Mouse (Mus musculus) cerebellum, postnatal 14 days (tissue): ENCODE results near the gene Tars2.
"Not testable (repeated sequence)": the region's sequence is repeated elsewhere in the genome, so short reads cannot be mapped to it uniquely, and the experiment has no call there.

Experiments used
- DNase-seq, 2 experiments: peaks; one replicate each; pipeline ENCODE4 v3.0.0; 2021; ENCODE audit warnings: mixed read lengths in 2 of 2

Gene Tars2

GRCm38 (mm10) chr3:95760106-95760505, at the start of gene Tars2:
TSS of gene Tars2 (minus strand) at chr3:95760206.
- no peak for DNase-seq

DNA sequence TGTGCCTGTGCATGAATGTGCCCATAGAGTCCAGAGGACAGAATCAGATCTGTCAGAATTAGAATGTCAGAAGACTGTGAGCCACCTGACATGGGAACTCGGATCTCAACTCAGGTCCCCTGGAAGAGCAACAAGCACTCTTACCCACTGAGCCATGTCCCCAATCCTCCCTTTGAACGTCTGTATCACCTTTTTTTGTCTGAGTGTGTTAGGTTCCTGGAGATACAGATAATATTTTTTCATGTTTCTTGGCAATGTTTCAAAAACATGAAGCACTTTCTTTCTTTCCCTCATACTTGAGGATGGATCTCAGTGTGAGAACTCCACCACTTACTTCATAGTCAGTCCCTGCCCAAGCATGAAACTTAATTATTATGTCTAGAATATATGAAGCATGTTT, 48.4 kb upstream of the Tars2 start:
- no peak for DNase-seq

GRCm38 (mm10) chr3:95807630-95808029, 47.6 kb upstream of the Tars2 start:
- not testable (repeated sequence) for DNase-seq

DNA sequence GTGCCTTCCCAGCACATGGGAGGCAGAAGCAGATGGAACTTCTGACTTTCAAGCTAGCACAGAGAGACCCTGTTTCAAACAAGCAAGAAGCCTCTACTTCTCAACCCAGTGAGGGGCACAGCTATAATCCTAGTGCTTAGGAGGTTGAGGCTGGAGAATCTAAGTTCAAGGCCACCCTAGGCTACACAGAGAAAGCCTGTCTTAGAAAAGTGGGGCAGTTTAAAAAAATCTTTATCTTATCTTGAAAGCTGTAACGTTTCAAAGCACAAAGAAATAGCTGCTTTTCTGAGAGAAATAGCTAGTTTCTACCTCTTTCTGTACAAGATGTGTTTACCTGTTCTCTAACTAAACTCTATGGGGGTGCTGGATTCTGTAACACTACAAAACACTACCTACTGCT, 46.7 kb upstream of the Tars2 start:
- no peak for DNase-seq

DNA sequence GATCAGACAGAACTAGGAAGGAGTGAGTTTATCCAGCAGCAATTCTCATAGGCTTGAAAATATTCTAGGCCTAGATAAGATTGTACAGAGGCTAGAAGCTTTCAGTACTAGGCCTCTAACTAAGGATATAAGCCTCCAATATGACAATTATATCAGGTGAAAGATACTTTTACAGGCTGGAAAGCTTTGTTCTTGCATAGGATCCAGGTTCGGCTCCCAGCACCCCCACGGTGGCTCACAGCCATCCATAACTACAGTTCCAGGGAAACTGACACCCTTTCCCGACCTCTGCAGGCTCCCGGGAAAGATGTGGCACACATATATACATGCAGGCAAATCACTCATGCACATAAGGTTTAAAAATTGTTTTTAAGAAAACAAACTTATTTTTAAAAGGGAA, 43.8 kb upstream of the Tars2 start:
- no peak for DNase-seq

GRCm38 (mm10) chr3:95798756-95799155, 38.8 kb upstream of the Tars2 start:
- DNase-seq: no peak

GRCm38 (mm10) chr3:95794299-95794698, 34.3 kb upstream of the Tars2 start:
- no peak for DNase-seq

GRCm38 (mm10) chr3:95793662-95794061, 33.7 kb upstream of the Tars2 start:
- DNase-seq: no peak

GRCm38 (mm10) chr3:95785501-95785900, 25.5 kb upstream of the Tars2 start:
- DNase-seq: no peak

DNA sequence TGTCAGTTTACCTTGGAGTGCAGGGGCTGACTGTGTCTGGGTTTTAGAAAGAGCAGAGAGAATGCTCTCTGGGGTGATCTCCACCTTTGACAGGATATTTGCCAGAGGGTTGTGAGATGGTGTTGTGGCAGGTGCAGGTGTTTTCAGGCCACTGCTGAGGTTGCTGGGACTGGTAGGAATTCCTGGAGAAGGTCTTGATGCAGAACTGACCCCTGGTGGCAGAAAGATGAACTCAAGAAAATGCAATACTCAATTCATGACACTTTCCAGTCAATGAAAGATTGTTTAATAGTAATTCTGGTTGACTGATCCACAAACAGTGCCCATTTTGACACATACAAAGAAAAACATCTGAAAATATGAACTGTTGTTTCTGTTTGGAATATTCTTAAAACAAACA, 12.0 kb upstream of the Tars2 start:
- DNase-seq: peak; percentile 26 to 40

DNA sequence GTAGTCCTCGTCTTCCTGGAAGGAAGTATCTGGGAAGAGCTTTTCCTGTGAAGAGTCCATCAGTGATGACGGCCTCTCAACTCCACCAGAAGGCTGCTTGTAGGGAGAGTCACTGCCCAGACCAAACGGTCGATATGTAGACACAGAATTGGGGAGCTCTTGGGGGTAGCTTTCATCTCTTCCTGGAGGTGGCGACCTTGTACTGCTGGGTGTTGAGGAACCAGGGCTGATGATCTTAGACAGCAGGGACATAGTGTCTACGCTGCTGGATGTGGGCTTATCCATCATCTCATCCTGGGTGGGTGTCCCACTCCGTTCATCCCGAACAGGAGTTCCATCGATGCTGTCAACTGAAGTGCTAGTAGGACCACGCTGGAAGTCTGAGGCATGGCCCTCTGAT, 5.5 kb upstream of the Tars2 start:
- DNase-seq: no peak

DNA sequence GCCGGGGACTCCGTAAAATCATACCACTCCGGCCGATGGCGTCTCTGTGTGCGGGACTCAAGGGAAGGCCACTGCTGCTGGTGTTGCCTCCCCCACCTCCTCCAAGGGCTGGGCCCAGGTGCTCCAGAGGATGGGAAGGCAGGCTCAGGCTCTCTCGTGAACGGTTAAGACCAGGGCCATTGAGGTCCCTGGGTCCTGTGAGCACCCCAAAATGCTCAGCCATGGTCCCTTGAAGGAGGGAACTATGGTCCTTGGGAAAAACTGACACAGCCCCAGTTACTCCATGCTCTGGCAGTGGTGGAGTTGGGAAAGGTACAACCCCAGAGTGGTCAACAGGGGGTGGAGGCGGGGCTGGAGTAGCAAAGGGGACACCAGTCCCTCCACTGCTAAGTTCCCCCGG, 3.8 kb upstream of the Tars2 start:
- DNase-seq: no peak

GRCm38 (mm10) chr3:95762961-95763360, 3.0 kb upstream of the Tars2 start:
- DNase-seq: no peak

- no peak for DNase-seq
These were observed 1.8 kb upstream of the Tars2 start for GRCm38 (mm10) chr3:95761771-95762170.

DNA sequence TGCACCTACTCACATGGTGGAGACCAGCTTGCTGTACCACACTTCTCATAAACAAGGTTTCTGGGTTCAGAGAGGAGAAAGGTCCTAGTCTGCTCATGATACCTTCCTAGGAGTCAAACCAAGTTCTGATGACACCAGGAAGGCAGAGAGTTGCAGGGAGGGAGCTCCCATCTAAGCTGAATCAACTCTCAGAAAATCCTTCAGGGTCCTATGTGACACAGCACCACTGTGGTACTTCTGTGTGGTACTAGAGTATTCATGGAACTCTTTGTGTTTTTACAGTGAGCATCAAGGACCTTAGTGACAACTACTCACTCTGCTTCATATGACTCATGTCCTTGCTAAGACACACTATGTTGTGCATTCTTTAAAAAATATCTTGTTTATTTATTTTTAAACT, 650 bp upstream of the Tars2 start:
- DNase-seq: no peak

DNA sequence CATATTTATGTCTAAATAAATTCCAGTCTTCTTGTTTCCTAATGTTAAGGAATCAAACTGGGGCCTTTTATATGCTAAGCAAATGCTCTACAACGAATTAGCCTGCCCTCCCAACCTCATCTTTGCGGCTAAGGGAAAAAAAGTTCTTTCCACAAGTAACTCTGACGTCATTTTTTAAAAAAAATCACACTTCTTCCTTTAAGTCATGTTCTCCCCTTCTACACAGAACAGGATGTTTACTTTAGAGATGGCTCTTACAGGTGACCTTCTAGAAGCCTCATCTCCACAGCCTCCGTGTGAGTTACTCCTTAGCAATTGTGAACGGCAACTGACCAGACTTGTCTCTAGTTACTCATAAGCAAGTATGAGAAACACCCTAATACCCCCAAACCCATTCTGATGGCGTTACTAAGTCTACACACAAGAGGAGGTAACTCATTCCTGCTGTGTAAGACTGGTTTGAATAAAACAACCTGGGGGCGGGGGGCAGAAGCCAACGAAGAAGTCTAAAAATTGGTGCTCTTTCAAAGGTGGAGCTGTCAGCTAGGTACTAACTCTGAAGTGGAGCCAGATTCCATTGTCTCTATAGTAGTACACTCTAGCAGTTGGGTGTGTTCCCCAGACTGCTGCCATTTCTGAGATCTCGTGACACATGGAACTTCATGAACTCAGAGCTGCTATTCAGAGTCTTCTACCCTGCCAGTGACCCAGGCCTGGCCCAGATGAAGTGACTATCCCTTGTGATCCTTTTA, 1.4 kb downstream of the Tars2 start:
- DNase-seq: no peak

DNA sequence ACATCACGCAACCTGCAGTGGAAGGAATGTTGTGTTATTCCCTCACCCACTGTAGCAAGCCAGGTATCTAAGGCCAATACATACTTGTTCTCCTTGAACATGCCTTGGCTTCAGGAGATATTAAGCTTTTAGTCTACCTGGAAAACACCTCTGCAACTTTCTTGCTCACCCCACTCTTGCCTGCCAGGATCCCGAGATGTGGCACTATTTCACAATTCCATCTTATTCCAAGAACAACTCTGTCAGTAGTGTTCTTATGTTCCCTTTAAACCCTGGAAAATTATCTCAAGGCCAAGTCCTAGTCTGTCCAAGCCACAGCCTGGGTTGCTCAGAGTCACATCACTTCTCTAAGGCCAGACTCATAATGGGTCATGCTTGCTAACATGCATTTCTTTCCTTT, 3.2 kb downstream of the Tars2 start:
- DNase-seq: no peak

DNA sequence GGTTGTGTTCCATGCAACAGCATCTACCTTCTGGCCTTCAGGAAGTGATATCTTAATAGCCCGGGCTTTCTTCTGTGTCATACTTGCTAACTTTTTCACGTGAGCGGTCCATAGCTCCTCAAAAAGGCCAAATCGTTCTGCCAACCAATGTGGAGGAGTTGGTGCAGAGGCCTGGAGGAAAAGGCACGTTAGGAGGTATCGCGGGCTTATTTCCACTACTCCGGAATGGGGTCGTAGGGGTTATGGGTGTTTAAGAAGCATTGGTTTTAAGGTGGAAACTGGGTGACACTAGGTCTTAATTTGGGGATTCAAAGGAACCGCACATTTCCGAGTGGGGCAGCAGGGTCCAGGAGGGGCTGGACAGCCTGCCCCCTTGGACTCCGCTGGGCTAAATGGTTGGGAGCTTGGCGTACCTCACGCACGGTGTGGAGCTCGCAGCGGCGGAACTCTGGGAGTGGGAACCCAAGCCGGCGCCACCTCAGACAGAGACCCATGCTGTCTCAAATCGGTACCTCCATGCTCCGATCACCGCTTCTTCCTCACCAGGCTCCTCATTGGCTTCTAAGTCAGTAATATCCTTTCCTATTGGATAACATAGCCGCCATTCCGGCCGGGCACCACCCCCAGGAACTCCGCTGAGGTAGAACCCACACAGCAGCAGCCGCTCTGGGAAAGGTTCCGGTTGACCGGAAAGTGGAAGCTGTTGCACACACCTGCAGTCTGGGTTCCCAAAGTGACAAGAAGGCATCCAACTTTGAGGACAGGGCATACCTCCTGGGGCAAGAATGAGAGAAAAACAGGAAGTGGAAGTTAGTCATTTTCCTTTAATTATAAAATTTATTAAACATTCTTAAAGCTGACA, 5.4 kb downstream of the Tars2 start:
- peak; percentile 95 to 96 for DNase-seq

DNA sequence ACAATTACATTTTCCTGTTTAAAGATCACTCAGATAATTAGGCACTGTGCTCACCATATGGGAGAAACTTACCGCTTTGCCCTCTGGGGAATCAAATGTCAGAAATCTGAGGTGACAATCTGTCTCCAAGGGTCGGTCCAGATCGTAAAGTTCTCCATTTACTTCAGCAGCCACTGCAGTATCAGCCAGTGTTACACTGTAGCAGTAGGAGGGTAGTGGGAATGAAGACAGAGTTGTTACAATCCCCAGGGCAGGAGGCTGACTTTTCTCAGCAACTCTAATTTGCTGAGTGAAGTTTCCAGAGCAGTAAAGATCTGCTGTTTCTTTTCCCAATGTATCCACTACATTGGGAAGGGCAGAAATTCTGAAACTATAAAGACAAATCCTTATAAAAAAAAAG, 7.1 kb downstream of the Tars2 start:
- DNase-seq: no peak

GRCm38 (mm10) chr3:95740406-95740805, 19.6 kb downstream of the Tars2 start:
- DNase-seq: no peak

DNA sequence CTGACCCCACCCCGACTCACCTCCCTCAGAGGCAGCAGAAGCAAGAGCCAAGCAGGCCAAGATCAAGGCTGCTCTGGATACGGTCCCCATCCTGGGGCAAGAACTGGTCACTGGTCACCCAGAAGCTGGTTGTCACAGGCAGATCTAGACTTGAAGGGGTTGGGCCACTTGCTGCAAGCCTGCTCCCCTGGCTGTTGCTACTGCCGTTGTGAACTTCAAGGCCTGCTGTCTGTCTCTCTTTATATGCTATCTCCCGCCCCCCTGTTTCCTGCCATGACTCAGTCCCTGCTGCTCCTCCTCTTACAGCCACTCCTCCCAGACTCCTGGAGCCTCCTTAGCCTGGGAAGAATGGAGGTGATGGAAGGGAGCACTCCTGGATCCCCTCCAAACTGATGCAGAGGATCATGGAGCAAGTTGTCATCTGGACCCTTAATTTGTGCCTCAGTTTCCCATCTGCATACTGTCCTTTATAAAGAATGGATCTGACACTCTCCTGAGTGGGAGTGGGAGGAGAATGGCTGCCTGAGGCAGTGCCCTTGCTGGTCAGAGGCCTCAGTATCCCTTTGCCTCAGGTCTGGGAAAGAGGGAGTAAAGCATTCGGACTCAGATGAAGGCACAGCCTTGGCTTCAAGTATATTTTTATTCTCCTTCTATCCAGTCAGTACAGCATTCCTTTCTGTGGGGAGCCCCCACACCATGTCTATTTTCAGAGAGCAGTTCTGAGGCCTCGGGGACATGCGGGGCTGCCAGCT, 20.5 kb downstream of the Tars2 start, which contains the start of gene Ecm1:
Gene Ecm1 (minus strand): TSS at position 217 of the 752 bp plus-strand sequence.
- no peak for DNase-seq

DNA sequence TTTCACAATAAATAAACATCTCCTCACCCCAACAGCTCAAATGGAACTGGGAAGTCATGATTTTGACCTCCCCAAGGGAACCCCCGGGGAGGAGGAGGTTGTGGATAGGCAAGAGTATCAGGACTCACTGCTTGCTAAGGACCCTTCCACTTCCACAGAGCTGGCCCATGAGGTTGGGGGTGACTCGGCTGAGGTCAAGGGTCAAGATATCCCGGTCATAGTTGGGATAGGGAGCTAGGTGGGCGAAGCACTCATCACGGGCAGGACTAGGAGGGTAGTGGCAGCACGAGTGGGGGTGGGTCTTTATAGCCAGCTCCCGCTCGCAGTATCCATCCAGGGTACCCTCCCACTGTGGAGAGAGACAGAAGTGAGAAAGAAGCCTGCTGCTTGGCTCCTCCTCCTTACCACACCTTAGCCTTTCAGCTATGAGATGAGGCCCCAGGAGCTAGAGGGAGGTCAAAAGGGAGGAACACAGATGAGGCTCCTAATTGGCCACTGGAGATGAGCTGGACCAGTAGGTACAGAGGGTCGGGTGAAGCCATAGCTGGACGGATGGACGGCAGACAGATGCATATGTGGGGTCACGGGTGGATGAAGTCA, 24.8 kb downstream of the Tars2 start:
- no peak for DNase-seq
